Mouse (Mus musculus) cerebellum, adult 11 months (tissue): Measurements from ENCODE around the gene Heatr1.

ENCODE experiments used
- DNase-seq: peaks from one replicate; pipeline ENCODE4 v3.0.0; 2022

Heatr1 gene

GRCm38 (mm10) chr13:12394609-12395505 lies at the start of gene Heatr1:
Gene Heatr1, plus strand, starts transcription at chr13:12395027.
- DNase-seq = peak; percentile 90

- no peak for DNase-seq
These were observed 48.0 kb upstream of the Heatr1 start for GRCm38 (mm10) chr13:12346837-12347236.

DNA sequence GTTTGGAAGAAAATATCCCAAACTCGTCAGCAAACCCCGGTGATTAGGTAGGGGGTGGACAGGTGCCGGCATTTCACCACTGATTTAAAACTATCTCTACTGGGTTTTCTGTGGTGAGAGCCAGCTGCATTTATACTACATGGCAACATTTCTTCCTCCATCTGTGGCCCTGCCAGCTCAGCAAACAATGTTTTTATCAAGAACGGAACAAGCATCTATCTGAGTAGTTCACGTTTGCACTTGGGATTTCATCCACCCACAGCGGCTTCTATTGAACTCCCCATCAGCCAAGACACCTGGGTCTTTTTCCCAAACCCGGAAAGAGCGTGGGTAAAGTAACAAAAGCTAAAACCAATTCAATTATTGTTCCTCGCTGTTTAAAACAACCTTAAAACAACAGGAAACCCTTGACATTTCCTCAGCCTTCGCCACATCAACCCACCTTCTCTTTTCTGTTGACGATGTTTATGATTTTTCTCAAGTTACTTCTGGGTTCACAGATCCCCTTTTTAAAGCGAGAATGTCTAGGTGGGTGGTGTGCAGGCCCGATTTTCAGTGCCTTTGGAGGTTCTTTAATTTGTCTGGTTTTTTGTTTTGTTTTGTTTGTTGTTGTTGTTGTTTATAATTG lies 45.5 kb upstream of the Heatr1 start:
- DNase-seq = no peak

- DNase-seq = no peak
These were observed 38.6 kb upstream of the Heatr1 start for GRCm38 (mm10) chr13:12356184-12356583.

- DNase-seq = no peak
These were observed 37.3 kb upstream of the Heatr1 start for GRCm38 (mm10) chr13:12357554-12357953.

DNA sequence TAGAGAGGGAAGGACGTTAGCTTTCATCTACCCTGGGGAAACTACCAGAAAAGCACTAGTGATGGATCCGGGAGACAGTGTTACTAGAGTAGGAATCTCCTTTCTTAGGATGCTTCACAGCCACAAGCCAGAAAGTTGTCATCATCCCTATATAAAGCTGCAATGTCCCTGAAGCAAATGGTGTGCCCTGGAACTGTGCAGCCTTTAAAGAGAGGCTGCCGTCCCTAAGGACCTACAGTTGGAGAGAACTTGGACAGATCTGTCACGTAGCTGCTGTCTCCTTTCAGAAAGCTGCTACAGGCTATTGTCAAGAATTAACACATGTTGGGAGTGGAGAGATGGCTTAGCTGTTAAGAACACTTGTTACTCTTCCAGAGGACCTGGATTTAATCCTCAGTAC lies 33.3 kb upstream of the Heatr1 start:
- no peak for DNase-seq

- no peak for DNase-seq
These were observed 25.7 kb upstream of the Heatr1 start for GRCm38 (mm10) chr13:12369041-12369621.

- no peak for DNase-seq
These were observed 24.9 kb upstream of the Heatr1 start for GRCm38 (mm10) chr13:12369930-12370329.

DNA sequence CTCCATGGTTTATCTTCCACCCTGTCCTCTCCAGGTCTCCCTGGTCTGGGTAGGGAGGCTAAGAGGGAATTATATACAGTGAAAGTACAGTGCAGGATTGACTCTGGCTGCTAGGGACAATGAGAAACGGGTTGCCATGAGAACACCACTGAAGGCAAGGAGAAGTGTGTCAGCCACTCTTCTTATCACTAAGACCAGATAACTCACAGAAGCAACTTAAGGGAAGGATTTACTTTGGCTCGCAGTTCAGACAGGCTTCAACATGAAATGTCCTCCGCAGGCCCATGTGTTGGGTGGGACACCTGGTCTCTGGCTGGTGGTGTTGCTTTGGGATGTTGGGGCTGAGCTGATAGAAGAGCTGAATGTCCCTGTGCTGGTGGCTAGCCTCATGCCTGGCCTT lies 22.1 kb upstream of the Heatr1 start:
- no peak for DNase-seq

GRCm38 (mm10) chr13:12376778-12377177 lies 18.0 kb upstream of the Heatr1 start:
- no peak for DNase-seq

- no peak for DNase-seq
These were observed 10.0 kb upstream of the Heatr1 start for GRCm38 (mm10) chr13:12384796-12385195.

GRCm38 (mm10) chr13:12386286-12386685 lies 8.5 kb upstream of the Heatr1 start:
- no peak for DNase-seq

DNA sequence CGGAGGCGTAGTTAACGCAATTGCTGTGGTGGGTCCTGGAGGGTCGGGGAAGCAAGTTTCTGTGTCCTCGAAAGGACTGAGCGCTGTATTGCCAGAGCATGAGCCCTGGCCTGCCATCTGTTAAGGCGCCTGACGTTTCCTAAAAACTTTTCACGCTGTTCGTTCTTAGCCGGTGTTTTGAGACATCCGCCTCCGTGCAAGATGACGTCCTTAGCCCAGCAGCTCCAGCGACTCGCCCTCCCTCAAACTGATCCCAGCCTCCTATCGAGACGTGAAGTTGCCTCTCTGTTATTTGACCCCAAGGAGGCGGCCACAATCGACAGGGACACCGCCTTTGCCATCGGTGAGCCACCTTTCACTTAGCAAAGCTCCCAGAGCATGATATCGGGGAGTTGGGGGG lies 744 bp downstream of the Heatr1 start:
- no peak for DNase-seq

DNA sequence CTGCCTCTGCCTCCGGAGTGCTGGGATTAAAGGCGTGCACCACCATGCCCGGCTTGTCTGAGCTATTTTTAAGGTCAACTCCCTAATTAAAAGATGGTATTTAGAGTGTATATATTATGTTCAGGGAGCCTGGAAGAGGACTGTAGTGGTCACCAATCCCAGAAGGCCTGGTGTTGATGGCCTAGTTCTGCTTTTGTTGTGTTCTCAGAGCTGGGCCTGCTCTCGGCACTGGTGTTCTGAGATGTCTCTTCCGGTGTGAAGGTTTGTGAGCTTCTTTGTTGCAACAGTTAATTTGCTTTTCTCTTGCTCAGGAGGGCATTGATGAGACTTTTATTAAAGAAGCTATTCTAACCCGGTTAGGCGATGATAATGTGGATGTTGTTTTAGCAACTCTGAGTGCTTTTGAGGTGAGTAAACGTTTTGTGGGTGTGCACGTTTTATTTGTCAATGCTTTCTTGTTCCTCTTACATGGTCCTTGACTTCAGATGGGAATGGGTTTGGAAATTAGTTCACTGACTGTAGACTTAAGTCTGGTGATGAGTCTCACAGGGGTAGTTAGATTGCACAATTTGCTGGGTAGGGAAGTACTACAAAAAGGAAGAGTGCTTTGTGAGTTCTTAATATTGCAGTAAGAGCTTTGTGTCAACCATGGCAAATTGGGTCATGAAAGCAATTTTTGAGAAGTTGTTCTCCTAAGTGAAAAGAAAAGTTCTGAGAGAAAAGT lies 13.7 kb downstream of the Heatr1 start:
- DNase-seq = no peak

DNA sequence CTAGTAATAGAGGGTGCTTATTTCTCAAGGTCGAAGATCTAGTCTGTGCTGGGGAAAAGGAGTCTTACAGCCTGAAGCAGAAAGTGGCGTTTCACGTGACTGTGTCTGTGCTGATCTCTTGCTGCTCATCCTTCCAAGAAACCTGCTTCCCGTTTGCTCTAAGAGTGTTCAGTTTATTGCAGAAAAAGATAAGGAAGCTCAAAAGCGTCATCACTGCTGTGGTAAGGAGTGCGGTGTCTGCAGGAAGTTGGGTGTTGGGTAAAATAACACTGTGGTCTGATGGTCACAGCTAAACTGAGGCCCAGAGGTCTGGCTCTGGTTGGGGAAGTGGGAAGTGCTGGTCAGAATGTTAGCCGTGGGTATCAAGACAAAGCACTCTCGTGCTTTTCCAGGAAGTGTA lies 17.2 kb downstream of the Heatr1 start:
- no peak for DNase-seq

GRCm38 (mm10) chr13:12420596-12420995 lies 25.8 kb downstream of the Heatr1 start:
- no peak for DNase-seq

- no peak for DNase-seq
These were observed 33.7 kb downstream of the Heatr1 start for GRCm38 (mm10) chr13:12428556-12428955.

GRCm38 (mm10) chr13:12433843-12434242 lies 39.0 kb downstream of the Heatr1 start:
- no peak for DNase-seq

GRCm38 (mm10) chr13:12439586-12439985 lies 44.8 kb downstream of the Heatr1 start:
- DNase-seq = no peak

DNA sequence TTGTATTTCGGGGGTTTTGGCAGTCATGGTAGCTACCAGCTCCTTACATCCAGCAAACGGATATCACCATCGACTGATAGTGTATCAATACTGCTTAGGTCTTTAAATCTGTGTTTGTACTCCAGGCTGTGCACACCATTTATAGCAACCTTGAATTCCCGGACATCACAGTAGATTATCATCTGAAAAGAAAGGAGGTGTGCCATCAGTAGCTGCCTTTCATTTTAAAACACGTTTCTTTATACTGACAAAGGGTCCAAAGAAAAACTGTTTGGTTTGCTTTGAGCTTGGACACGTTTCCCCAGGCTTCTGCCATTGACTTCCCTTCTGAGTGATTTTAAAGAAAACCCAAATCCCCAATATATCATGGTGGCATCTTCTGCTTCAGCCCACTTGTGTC lies 46.0 kb downstream of the Heatr1 start:
- DNase-seq = no peak

DNA sequence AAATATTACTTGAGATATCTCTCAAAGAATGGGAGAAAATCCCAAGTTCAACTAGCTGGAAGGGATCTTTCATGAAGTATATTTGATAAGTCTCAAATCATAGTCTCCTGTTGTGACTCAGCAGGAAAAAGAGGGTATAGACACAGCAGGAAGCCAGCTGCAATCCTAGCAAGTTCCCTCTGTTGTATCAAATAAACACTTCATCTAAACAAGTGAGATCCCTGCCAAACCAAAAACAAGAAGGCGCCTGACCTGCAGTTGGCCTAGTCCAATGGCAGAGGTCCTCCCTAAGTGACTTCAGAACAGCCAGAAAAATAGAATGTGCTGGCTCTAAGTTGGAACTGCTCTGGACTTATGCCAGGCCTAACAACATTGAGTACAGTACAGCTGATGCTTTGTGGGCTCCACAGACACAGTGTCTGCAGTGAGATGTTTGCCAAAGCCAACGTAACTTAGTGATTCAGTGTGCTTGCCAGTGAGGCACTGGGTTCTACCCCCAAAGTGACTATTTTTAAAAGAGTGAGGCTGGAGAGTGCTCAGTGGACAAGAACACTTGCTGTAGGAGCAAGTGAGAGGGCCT lies 47.3 kb downstream of the Heatr1 start:
- no peak for DNase-seq

- peak; percentile 27 for DNase-seq
These were observed 58.3 kb downstream of the Heatr1 start for GRCm38 (mm10) chr13:12453150-12453549.
